Mouse (Mus musculus): ENCODE data around the gene Pum2. TPM values are rescaled to one million over a fixed set of nuclear protein-coding genes. Genes with fewer than 3 reads are reported as not detected.

Pum2 gene
- polyA plus RNA-seq, 3 experiments from 2014 or later, result 60.6 to 67.0 (median 65.5) TPM

DNA sequence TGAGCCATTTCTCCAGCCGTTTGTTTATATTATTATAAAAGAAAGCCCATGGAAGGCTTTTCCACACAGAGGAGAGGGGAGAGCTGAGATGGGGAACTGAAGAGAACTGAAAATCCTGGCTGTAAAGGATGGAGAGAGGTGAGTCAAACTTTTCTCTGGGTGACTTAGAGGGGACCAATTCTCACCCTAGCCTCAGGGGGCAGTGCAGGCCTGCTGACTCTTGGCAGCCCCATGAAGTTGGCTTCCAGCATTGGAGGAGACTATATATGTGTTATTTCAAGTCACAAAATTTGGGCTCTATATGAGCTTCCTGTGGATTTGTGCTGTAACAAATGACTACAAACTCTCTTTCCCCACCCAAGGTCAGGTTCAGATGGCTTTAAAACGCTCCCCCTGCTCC is 88.7 kb downstream of the Pum2 start:
- ATAC-seq, result no peak

DNA sequence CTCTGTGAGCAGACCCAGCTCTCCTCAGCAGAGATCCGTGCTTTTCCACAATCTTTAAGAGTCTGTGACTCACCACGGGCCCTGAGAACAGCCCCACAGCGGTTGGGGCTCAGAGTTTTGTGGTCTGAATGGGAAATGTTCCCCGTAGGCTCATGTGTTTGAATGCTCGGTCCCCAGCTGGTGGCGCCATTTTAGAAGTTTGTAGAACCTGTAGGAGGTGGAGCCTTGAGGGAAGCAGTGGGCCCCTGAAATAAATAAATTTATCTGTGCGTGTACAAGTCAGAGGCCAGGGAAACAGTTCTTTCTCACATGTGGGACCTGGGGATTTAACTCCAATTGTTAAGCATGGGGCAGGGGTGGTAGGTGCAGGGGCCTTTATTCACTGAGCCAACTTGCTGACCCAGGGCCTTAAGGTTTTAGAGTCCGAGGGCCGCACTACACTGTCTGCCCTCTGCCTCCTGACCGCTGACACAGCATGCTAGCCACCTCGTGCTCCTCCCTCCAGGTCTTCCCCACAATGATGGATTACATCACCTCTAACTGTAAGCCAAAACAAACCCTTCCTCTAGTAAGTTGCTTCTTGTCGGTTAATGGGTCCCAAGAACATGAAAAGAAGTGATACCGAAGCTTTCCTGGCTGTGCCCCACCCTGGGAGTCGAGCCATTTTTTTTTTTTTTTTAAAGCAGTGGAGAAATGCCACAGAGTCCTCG is 90.4 kb downstream of the Pum2 start:
- no peak for ATAC-seq

DNA sequence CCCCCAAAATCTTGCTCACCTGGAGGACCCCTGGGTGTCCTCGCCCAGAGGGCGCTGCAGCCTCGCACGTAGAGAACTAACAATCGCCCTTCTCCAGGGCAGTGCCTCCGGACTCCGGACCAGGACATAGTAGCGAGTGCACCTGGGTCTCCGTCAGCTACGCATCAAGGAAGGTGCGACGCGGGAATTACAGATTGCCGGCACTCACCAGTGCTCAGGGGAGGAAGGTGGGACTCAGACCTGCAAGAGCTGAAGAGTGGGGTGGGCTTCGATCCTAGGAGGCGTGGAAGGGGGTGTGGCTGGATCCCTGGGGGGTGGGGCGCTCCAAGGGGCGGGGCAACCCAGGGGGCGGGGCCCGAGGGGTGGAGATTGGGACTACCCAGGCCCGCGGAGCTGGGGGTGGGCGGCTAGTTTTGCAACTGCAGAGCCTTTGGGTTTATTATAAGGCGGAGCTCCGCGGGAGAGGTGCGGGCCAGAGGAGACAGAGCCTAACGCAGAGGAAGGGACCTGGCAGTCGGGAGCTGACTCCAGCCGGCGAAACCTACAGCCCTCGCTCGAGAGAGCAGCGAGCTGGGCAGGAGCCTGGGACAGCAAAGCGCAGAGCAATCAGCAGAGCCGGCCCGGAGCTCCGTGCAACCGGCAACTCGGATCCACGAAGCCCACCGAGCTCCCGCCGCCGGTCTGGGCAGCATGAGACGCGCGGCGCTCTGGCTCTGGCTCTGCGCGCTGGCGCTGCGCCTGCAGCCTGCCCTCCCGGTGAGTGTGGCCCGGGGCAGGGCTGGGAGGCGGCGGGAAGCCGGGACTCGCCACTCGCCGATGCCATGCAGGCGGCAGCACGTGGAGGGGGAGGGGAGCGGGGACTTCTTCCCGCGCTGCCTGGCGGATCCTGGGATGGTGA is 97.3 kb downstream of the Pum2 start, which contains the start of gene Sdc1:
TSS of gene Sdc1 (plus strand) at position 378 of the 898 bp plus-strand sequence.
- ATAC-seq, result peak; percentile 34

DNA sequence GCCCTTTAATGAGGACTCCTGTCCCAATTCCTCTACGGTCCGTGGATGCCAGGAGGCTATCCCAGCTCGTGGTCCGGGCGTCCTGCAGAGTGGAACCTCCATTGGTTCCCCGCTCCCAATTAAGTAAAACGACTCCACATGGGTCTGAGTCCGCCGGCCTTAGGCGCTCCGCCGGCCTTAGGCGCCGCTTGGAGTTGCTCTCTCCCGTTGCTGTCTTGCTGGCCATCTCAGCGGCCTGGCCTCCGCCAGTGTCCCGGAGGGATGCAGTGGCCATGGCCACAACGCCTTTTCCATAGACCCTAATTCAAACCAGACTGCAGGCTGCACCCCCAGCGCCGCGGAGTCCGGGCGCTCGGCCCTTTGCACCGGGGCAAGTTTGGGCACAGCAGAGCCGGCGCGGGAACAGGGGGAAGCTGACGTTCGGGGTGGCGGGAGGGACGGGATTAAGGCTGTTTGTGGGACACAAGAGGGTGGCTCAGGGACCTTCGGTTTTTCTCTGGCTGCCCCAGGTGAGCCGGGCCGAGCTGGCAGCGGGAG is 98.0 kb downstream of the Pum2 start:
- ATAC-seq, result no peak

DNA sequence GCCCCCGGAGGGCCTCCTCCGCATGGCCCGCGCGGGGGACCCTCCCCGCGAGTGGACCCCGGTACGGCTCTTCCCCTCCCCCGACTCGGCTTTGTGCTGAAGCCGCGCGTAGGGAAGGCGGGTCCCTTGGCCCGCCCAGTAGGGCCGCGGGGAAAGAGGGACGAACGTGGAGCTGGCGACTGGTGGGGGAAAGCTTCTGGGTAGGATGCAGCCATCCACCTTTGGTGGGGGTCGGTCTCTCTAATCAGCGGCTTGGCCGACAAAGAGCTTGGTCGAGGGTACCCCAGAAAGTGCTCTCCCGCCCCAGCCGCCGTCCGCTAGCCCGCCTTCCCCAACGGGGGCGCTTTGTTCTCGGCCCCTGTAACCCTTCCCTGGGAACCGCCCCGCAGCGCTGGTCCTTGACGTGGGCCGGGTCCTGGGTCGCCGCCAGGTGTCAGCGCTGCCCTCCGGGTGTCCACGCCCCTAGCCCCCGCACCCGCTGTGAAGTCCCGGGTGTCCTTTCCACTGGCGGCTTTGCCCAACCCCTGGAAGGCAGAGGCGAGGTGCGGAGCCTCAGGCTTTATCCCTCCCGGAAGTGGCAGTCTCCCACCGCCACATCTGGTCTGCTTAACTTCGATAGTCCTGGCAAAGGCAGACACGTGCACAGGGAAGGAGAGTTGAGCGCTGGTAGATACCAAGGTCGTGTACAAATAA is 98.7 kb downstream of the Pum2 start:
- no peak for ATAC-seq

DNA sequence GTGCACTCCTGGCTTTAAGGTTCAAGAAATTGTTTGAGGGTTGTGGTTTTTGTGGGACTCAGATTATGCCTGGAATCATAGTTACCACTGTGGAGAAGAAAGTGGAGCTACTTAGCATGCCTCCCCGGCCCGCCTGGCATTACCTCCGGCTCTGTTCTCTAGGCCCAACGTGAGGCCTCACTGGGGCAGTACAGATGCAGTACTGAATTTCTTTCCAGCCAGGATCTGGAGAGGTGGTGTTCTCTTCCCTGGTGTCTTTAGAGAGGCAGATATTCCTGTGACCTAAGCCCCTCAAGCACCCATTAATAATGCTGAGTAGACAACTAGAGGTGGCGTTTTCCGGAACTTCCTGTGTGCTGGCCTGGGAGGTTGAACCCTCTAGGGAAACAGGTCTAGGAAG is 99.4 kb downstream of the Pum2 start:
- no peak for ATAC-seq

DNA sequence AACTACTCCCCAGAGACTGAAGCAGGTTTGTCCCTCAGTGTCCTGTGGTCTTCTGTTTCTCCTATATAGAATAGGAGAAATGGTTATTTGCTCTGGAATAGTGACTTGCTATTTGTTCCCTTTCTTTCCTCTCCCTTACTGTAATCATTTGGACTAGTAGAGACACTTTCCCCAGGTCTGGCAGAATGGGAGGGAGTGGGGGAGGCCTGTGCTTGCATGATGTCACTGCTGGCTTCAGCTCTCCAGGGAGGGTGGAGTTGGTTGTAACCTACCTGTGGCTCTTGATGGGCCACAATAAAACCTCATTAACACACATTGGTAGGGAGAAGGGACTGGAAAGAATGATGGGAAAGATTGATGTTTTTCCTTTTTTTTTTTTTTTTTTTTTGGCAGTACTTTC is 100.2 kb downstream of the Pum2 start:
- no peak for ATAC-seq

DNA sequence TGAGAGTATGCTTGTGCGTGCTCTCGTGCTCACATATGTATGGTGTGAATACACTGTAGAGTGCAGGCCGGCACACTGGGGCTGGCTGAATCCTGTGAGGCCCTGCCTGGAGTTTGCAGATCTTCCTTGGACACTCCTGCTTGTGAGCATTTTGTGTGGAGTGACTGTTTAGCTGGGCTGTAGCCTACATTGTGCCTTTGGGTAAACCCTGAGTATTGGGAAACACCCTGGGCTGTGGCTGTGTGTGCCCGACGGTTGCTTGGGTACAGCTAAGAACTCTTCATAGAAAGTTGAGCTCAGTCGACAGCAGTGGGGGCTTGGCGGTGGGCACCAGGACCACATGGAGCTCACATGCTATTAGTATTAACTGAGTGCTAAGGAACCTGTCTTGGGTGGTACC is 102.3 kb downstream of the Pum2 start:
- no peak for ATAC-seq

DNA sequence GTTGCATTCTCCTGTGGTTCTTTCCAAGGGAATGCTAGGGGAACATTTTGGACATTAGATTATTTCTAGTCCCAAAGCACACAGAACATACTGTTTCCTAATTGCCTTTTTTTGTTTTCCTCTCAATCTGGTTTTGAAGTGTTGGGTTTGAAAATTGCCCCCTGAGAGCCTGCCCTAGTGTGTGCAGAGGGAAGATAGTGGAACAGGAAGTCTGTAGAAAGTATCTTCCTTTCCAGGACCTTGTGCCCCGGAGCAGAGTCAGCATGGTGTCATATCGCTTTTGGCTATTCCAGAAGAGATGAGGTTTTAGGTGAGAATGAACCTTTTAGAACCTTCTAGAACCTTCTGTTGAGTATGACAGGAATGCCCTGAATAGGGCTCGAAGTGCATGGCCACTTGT is 102.8 kb downstream of the Pum2 start:
- no peak for ATAC-seq

DNA sequence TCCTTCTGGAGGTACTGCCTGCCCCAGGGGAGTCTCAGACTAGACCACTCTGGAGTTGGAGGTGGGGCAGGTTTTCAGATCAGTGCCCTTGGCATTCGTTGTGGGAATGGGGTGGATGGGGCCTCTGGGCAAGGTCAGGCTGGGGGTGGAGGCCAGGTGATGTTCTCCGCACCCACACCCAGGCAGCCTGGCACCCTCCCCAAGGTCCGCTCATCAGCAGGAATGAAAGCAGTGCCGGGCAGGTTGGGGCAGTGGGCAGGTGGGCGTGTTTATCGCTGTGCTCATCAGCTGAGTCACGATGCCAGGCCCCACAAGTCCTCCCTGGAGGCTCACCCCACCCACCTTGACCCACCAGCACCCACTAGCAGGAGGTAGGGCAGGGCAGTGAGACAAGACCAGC is 104.2 kb downstream of the Pum2 start:
- ATAC-seq, result no peak

DNA sequence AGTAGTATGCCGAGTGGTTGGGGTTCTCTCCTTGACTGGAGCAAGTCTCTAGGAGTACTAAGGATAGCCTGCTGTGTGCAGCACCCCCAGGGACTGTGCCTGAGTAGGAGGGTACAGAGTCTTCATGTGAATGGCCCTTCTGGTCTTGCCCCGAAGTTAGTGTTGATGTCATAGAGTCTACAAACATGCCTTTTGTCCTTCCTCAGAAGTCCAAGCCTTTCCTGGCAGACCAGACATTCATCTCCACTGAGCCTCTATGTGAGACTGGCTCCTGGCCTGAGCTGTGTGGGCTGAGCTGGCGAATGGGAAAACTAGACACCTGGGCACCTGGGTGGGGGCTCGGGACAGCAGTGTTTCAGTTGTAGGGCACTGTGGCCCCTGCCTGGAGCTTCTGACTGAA is 105.9 kb downstream of the Pum2 start:
- ATAC-seq, result no peak

DNA sequence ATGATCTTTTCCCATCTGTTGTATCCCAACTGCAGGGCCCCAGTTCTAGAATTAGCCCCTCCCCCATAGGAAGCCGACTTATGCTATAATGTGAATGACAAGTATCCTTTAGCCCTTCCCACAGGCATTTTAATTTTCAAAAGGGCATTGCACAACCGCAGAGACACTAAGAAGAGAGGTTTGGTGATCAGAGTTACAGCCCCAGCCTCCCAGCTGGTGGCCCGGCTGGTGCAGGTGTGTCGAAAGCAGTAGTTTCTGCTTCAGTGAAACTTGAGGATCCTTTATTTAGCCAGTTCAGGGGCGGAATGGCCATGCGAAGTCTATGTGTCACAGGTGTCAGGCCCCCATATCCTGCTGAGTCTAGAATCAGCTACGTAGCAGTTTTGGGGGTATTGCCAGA is 107.2 kb downstream of the Pum2 start:
- no peak for ATAC-seq

DNA sequence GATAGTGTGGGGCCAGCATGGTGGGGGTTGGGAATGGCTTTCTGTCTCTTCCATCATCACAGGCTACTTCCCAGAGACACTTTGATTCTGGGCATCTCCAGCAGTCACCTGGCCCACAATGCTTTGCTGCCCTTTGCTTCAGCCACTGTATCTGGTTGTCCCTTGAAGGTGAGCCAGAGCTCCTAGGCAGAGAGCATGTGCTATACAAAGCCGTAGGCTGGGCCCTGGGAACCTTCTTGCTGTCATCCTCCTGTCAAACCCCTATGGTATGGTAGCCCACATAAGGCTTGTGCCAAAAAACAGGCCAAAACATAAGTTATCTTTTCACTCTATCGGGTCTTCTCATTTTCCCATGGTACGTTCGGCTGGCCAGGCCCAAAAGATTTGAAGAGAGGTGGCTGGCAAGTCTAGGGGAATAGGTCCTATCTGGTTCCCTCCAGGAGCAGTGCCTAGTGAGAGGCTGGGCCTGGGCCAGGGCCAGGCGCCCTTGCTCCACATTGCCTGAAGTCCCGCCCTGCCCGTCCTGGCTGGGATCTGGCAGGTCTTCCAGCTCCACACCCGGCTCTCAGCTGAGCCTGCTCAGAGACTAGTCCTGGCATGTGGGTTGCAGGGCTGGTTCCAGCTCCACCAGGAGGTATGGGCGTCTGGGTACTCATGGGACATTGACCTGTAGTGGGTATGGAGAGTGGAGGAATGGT is 107.9 kb downstream of the Pum2 start:
- ATAC-seq, result no peak

DNA sequence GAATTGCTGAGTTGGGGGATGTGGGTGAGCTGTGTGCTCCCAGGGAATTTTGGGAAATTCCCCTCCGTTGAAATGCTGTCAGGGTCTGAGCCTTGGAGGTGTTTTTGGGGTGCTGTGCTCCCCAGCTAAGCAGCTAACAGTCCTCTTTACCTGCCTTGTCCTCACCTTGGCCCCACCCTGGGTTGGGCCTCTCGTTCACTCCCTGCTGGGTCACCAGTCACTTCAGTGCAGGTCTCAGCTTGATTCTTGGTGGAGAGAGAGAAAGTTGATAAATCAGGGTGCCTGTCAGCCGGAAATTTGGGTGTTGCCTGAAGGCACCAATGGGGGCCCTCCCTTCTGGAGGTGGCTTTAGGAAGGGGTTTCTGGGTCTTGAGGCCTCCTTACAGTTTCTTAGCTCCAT is 108.6 kb downstream of the Pum2 start:
- ATAC-seq, result no peak

DNA sequence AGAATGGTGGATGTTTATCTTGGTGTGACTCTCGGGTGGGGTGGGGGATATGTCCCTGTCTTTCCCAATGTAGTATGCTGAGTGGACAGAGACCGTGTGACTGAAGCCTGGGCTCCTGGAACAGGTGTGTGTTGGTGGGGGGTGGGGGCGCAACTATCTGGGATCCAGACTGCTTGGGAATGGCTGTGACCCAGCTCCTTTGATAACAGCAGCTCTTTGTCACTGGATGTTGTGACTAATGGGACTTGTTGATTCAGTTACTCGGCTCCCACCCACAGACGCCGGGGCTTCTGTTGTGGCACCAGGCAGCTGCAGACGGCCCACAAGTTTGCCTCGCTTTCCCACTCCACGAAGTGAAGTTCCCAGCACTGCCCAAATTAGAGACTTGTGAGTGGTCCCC is 110.3 kb downstream of the Pum2 start:
- ATAC-seq, result no peak

DNA sequence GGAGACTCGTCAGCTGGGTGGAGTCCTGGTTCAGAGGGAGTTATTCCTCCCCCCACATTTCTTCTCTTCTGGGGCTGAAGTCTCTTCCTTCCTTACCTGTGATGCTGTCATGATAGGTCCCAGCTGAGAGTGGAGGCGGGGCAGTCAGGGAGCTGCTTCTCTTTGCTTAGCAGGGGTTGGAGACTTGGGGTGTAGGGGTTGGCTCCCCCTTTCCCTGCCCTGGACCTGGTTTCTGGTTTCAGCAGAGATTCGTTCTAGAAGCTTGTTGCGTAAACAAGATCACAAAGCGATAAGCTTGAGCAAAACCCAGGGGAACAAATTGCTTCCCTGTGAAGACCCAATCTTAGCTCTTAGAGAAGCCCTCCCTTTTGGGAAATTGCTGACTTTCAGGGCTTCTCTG is 112.5 kb downstream of the Pum2 start:
- no peak for ATAC-seq

DNA sequence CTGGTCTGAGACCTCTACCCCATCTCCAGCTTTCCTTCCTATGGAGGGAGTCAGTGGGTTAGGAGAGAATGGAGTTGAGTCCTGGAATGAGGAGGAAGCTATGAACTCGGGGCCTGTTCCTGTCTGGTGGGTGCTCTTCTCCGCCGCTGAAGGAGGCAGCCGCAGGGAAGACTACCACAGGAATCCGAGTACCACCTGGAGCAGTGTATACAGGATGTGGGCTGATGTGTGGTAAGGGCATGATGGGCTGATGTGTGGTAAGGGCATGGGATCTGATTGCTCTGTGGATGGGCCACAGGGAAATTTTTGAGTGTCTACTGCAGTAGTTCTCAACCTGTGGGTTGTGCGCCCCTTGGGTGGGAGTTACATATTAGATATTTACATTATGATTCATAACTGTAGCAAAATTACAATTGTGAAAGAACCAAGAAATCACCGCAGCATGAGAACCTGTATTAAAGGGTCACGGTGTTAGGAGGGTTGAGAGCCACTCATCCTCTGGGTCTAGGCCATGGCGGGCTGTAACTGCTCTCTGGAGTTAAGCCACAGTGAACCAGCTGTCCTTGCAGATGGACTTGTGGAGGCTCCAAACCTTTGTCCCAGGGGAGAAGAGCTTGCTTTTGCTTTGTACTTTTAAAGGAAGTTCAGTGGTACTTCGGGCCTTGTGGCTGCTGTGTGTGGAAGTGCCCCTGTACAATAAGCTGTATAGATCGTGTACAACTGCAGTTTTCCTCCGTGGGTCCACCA is 113.2 kb downstream of the Pum2 start:
- ATAC-seq, result no peak

DNA sequence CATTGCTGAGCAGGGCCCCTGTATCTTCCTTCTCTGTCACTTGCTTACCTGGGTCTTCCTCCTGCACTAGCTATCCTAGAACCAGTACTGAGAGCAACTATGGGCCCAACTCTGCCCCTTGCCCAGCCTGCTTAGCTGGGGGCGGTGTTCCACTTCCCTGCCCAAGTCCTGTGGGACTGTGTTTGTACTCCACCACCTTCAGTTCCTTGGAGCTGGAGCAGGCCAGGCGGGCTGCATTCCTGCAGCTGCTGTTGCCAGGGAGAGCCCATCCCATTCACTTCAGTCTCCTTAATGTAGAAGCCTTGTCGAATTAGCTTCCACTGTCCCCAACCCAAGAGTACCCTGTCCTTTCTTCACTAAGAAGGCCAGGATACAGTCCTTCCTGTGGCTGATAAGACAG is 114.5 kb downstream of the Pum2 start:
- ATAC-seq, result no peak

DNA sequence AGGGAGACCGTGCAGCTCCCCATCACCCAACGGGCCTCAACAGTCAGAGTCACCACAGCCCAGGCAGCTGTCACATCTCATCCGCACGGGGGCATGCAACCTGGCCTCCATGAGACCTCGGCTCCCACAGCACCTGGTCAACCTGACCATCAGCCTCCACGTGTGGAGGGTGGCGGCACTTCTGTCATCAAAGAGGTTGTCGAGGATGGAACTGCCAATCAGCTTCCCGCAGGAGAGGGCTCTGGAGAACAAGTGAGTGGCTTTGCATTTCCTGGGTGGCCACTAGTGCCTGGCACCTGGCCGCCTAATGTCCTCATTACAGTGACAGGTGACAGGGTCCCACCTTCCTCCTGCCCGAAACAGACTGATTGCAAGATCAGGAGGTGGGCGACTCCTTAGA is 116.7 kb downstream of the Pum2 start:
- no peak for ATAC-seq

DNA sequence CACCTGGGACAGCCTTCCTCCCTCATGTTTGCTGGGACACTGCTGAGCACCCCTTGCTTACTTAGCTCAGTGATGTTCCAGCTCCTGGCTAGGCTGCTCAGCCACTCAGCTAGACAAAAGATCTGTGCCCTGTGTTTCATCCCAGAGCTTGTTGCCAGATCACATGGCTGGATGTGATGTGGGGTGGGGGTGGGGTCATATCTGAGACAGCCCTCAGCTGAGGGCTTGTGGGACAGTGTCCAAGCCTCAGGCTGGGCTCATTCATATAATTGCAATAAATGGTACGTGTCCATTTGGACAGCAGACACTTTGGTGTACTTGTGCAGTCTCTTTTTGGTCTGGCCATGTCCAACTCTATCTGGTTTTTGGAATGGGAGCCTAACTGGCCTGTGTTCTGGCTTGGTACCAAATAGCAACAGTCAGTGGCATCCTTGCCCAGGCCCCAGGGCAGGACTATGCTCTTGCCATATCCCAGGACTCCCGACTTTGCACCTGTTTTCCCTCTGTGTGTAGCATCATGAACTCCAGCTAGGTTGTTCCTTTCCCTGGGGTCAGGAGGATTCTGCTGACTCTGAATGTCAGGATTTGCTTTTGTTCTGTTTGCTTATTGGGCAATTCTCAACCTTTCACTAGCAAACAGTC is 119.6 kb downstream of the Pum2 start:
- ATAC-seq, result no peak

DNA sequence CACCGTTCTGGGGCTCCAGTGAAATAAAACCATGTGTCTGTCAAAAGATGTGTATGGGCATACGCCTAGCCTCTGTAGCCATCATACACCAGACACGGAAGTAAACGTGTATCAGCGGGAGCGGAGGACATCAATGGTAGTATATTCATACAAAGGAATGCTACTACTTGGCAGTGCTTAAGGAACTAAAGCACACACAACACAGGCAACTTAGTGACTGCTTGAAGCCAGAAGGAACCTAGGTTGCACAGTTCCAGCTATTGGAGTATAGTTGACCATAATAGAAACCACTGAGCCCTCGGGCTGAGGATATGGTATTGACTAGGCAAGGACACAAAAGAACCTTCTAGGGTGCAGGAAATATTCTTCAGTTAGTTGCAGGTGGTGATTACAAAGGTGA is 124.0 kb downstream of the Pum2 start:
- ATAC-seq, result no peak

All from inflammation-experienced regulatory T-cells, adult 6 months (primary cell).